Mouse (Mus musculus): ENCODE data around the gene Btbd35f7.
"Not testable (repeated sequence)": the region's sequence is repeated elsewhere in the genome, so short reads cannot be mapped to it uniquely, and the experiment has no call there.

Gene Btbd35f7

GRCm38 (mm10) chrX:5668767-5669166 lies at the start of gene Btbd35f7:
Gene Btbd35f7 (plus strand): TSS chrX:5669067.
- not testable (repeated sequence) for DNase-seq
